Mouse (Mus musculus): ENCODE results near the gene Lmtk3. TPM values are rescaled to one million over a fixed set of nuclear protein-coding genes. Genes with fewer than 3 reads are reported as not detected.

Gene Lmtk3
- polyA plus RNA-seq, 1 experiment from 2014 or later, result 2.7 TPM

DNA sequence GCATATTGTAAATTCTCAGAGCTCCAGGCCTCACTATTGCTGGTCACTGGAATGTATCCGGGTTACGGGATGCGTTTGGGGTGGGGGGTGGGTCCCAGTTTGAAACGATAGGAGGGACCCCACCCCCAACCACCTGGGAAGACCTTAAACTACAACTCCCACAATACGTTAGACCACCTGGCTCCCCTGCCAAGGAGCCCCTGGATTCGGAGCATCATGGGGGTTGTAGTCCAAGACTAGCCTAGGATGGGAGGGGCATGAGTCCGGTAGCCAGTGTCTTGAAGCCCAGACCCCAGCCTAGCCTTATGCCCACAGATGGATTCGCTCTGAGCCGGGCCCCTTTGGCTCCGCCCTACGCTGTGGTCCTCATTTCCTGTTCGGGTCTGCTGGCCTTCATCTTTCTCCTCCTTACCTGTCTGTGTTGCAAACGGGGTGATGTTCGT is 2.6 kb downstream of the Lmtk3 start:
- Histone ChIP-seq H3K27me3 (ENCODE audit: poor library complexity, severe bottlenecking) (peaks cover 45% of the 10 kb centered on the region), H3K36me3 (replicated peaks) (peaks cover 40% of the 10 kb centered on the region), H3K27ac (peak overlapping the region; percentile 94), H3K9me3 (peaks cover 5% of the 10 kb centered on the region; the same call in 1 of the 2 replicates), H3K4me3 (peak overlapping the region; percentile 95), H3K4me1 (peaks cover 48% of the 10 kb centered on the region)
- peak; percentile 77 for DNase-seq (ENCODE audit: extremely low spot score, low spot score)
- under 1% methylated on average over 14 of the region's 14 CpGs for WGBS

- Histone ChIP-seq H3K27me3 (ENCODE audit: poor library complexity, severe bottlenecking) (peaks cover 44% of the 10 kb centered on the region), H3K9me3 (peaks cover 5% of the 10 kb centered on the region; the same call in 1 of the 2 replicates), H3K36me3 (replicated peaks) (peaks cover 47% of the 10 kb centered on the region), H3K27ac (peak overlapping the region; percentile 94), H3K4me1 (peaks cover 48% of the 10 kb centered on the region), H3K4me3 (peak overlapping the region; percentile 95)
- DNase-seq (ENCODE audit: extremely low spot score, low spot score), result peak; percentile 58
- 7% methylated on average over 17 of the region's 17 CpGs for WGBS
Observed at GRCm38 (mm10) chr7:45786661-45787413, 3.3 kb downstream of the Lmtk3 start.

DNA sequence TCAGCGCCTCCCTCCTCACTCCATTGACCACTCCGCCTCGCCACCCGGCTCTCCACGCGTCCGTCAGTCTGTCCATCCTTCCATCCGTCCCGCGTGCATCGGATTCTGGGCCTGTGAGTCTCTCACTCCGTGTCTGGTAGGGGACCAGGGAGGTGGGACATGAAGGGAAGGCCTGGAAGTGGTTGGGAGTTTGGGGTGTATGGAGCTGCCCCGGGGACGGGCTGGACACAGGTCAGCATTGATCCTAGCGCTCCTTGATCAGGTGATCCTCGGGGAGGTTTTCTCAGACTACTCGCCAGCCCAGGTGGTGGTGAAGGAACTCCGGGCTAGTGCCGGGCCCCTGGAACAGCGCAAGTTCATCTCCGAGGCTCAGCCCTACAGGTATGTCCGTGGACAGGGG is 4.1 kb downstream of the Lmtk3 start:
- Histone ChIP-seq H3K27ac (peak overlapping the region; percentile 94; the same call in 1 of the 2 replicates), H3K4me1 (peaks cover 48% of the 10 kb centered on the region), H3K27me3 (ENCODE audit: poor library complexity, severe bottlenecking) (peaks cover 44% of the 10 kb centered on the region), H3K4me3 (peak overlapping the region; percentile 95), H3K36me3 (replicated peaks) (peaks cover 55% of the 10 kb centered on the region), H3K9me3 (peaks cover 5% of the 10 kb centered on the region; the same call in 1 of the 2 replicates)
- no peak for DNase-seq (ENCODE audit: extremely low spot score, low spot score)
- 89% methylated on average over 22 of the region's 22 CpGs for WGBS

GRCm38 (mm10) chr7:45790721-45791120 is 7.2 kb downstream of the Lmtk3 start:
- H3K27me3 ChIP-seq (ENCODE audit: poor library complexity, severe bottlenecking), result peaks cover 52% of the 10 kb centered on the region
- peaks cover 5% of the 10 kb centered on the region; the same call in 1 of the 2 replicates for H3K9me3 ChIP-seq
- peaks cover 86% of the 10 kb centered on the region for H3K36me3 ChIP-seq (replicated peaks)
- no peak overlapping the region for H3K27ac ChIP-seq
- H3K4me3 ChIP-seq, result no peak overlapping the region
- 86% methylated on average over 6 of the region's 6 CpGs for WGBS
- H3K4me1 ChIP-seq, result peaks cover 25% of the 10 kb centered on the region
- no peak for DNase-seq (ENCODE audit: extremely low spot score, low spot score)

DNA sequence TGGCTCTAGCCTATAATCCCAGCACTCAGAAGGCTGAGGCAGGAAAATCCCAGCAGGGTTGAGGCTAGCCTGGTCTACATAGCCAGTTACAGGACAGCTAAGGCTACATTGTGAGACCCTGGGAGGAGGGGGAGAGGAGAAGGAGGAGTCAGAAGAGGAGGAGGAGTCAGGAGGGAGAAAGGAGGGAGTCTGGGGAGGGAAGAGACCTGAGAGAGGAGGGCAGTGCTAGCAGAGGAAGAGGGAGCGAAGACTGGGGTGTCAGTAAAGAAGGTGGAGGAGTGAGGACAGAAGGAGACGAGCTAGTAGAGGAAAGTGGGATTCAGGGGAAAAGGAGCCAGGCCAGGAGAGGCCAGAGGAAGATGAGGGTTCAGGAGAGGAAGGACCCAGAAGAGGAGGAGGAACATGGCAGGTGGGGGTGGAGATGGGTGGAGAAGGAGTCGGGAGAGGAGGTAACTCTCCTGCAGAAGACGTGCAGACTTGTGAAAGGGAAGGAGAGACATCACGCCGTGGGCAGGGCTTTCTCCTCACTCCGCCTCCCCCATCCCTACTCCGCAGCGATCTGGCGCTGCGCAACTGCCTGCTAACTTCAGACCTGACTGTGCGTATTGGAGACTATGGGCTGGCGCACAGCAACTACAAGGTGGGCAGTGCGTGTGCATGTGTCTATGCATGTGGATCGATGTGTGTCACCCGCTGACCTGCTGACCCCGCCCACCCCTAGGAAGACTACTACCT is 8.4 kb downstream of the Lmtk3 start:
- H3K4me3 ChIP-seq, result no peak overlapping the region
- H3K27ac ChIP-seq, result no peak overlapping the region
- peaks cover 5% of the 10 kb centered on the region; the same call in 1 of the 2 replicates for H3K9me3 ChIP-seq
- peaks cover 16% of the 10 kb centered on the region for H3K4me1 ChIP-seq
- H3K36me3 ChIP-seq (replicated peaks), result peaks cover 97% of the 10 kb centered on the region
- H3K27me3 ChIP-seq (ENCODE audit: poor library complexity, severe bottlenecking), result peaks cover 55% of the 10 kb centered on the region
- DNase-seq (ENCODE audit: extremely low spot score, low spot score), result no peak
- 79% methylated on average over 17 of the region's 17 CpGs for WGBS

GRCm38 (mm10) chr7:45793240-45793639 is 9.7 kb downstream of the Lmtk3 start:
- Histone ChIP-seq H3K27ac (no peak overlapping the region), H3K9me3 (peaks cover 5% of the 10 kb centered on the region; the same call in 1 of the 2 replicates), H3K4me1 (peaks cover 20% of the 10 kb centered on the region), H3K27me3 (ENCODE audit: poor library complexity, severe bottlenecking) (peaks cover 64% of the 10 kb centered on the region), H3K36me3 (replicated peaks) (peaks cover 86% of the 10 kb centered on the region), H3K4me3 (no peak overlapping the region)
- no peak for DNase-seq (ENCODE audit: extremely low spot score, low spot score)
- 85% methylated on average over 24 of the region's 24 CpGs for WGBS

DNA sequence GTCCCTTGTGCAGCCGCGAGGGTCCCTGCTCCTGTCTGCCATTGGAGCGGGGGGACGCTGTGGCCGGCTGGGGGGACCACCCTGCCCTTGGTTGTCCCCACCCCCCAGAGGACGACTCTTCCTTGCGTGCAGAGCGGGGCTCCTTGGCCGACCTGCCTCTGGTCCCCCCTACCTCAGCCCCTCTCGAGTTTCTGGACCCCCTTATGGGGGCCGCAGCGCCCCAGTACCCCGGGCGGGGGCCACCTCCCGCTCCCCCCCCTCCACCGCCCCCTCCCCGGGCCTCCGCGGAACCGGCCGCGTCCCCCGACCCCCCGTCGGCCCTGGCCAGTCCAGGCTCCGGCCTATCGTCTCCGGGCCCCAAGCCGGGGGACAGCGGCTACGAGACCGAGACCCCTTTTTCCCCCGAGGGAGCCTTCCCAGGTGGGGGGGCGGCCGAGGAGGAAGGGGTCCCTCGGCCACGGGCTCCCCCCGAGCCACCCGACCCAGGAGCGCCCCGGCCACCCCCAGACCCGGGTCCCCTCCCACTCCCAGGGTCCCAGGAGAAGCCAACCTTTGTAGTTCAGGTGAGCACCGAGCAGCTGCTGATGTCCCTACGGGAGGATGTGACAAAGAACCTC is 10.5 kb downstream of the Lmtk3 start:
- DNase-seq (ENCODE audit: extremely low spot score, low spot score), result no peak
- 90% methylated on average over 44 of the region's 44 CpGs for WGBS
- peaks cover 5% of the 10 kb centered on the region; the same call in 1 of the 2 replicates for H3K9me3 ChIP-seq
- no peak overlapping the region for H3K27ac ChIP-seq
- peaks cover 72% of the 10 kb centered on the region for H3K27me3 ChIP-seq (ENCODE audit: poor library complexity, severe bottlenecking)
- H3K36me3 ChIP-seq (replicated peaks), result peaks cover 78% of the 10 kb centered on the region
- H3K4me3 ChIP-seq, result no peak overlapping the region
- peaks cover 27% of the 10 kb centered on the region for H3K4me1 ChIP-seq

GRCm38 (mm10) chr7:45794971-45795370 is 11.4 kb downstream of the Lmtk3 start:
- no peak overlapping the region for H3K4me3 ChIP-seq
- peaks cover 30% of the 10 kb centered on the region for H3K4me1 ChIP-seq
- 96% methylated on average over 29 of the region's 29 CpGs for WGBS
- H3K27me3 ChIP-seq (ENCODE audit: poor library complexity, severe bottlenecking), result peaks cover 81% of the 10 kb centered on the region
- peaks cover 2% of the 10 kb centered on the region; the same call in 1 of the 2 replicates for H3K9me3 ChIP-seq
- no peak for DNase-seq (ENCODE audit: extremely low spot score, low spot score)
- H3K27ac ChIP-seq, result no peak overlapping the region
- peaks cover 69% of the 10 kb centered on the region for H3K36me3 ChIP-seq (replicated peaks)

DNA sequence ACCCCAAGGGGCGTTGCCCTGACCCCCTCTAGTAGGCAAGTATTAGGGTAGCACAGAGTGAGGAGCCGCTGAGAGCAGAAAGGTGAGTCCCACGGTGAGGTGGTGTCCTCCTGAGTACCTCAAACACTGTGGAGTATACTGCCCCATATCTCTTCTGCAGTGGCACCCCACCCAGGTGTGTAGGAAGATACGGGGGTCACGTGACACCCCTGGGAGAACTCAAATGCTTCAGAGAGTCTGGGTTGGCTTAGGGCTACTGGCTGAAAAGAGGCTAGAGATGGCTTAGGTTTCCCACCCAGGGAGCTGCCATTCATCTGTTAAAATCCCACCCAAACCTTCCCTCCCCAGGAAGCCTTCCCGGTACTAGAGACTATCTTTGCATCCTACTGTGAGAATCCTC is 13.4 kb downstream of the Lmtk3 start:
- Histone ChIP-seq H3K27me3 (ENCODE audit: poor library complexity, severe bottlenecking) (peaks cover 94% of the 10 kb centered on the region), H3K4me1 (peaks cover 43% of the 10 kb centered on the region)
- WGBS, result 28% methylated on average over 6 of the region's 6 CpGs

GRCm38 (mm10) chr7:45797661-45798510 is 14.3 kb downstream of the Lmtk3 start:
- Histone ChIP-seq H3K4me3 (peak overlapping the region; percentile 56), H3K27me3 (ENCODE audit: poor library complexity, severe bottlenecking) (peaks cover 84% of the 10 kb centered on the region), H3K27ac (peak overlapping the region; percentile 68), H3K4me1 (peaks cover 43% of the 10 kb centered on the region), H3K36me3 (replicated peaks) (peaks cover 66% of the 10 kb centered on the region), H3K9me3 (no peaks in the 10 kb centered on the region)
- no peak for DNase-seq (ENCODE audit: extremely low spot score, low spot score)
- under 1% methylated on average over 60 of the region's 60 CpGs for WGBS

More for the DNA sequence above, 13.4 kb downstream of the Lmtk3 start:
- H3K36me3 ChIP-seq (replicated peaks), result peaks cover 66% of the 10 kb centered on the region
- peak overlapping the region; percentile 56; the same call in 1 of the 2 replicates for H3K4me3 ChIP-seq
- no peak overlapping the region for H3K27ac ChIP-seq
- no peak for DNase-seq (ENCODE audit: extremely low spot score, low spot score)
- no peaks in the 10 kb centered on the region for H3K9me3 ChIP-seq

DNA sequence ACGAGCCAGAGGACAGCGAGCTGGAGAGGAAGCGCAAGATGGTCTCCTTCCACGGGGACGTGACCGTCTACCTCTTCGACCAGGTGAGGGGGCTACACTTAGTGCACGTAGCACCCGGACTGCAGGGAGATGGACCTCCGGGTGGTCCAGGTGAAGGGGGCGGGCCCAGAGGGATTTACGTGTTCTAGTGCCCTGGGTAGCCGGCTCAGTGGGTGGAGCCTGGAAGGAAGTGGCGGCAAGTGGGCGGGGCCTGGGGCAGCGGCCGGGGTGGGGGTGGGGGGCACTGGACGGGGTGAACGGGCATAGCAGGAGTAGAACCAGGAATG is 14.9 kb downstream of the Lmtk3 start:
- no peak for DNase-seq (ENCODE audit: extremely low spot score, low spot score)
- peaks cover 43% of the 10 kb centered on the region for H3K4me1 ChIP-seq
- 0 out of 2 replicates have a peak overlapping the region, but pooled peaks have one; percentile 68 for H3K27ac ChIP-seq
- H3K4me3 ChIP-seq, result peak overlapping the region; percentile 56
- under 1% methylated on average over 19 of the region's 19 CpGs for WGBS
- H3K36me3 ChIP-seq (replicated peaks), result peaks cover 66% of the 10 kb centered on the region
- H3K9me3 ChIP-seq, result no peaks in the 10 kb centered on the region
- peaks cover 79% of the 10 kb centered on the region for H3K27me3 ChIP-seq (ENCODE audit: poor library complexity, severe bottlenecking)

DNA sequence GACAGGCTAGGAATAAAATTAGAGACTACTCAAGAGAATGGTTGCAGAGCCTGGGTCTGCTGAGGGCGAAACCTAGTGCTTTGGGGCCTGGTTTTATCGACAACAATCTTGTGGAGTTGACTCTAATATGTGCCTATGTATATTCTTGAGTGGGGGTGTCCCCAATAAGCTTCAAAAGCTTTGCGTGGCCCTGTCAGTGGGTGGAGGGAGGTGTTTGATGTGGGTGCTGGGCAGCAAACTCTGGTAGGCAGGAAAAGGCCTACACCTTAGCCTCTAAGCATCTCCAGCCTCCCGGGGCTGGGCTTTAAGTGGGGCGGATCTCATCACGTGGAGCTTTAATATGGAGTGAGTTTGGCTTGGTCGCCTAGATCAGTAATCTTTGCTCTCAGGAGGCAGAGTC is 15.4 kb downstream of the Lmtk3 start:
- Histone ChIP-seq H3K36me3 (replicated peaks) (peaks cover 66% of the 10 kb centered on the region), H3K4me1 (peaks cover 43% of the 10 kb centered on the region), H3K27me3 (ENCODE audit: poor library complexity, severe bottlenecking) (peaks cover 74% of the 10 kb centered on the region), H3K9me3 (no peaks in the 10 kb centered on the region), H3K27ac (no peak overlapping the region), H3K4me3 (peak overlapping the region; percentile 56; the same call in 1 of the 2 replicates)
- WGBS, result 45% methylated on average over 7 of the region's 7 CpGs
- DNase-seq (ENCODE audit: extremely low spot score, low spot score), result no peak
